Mouse (Mus musculus) A20 (cell line): ENCODE measurements around the gene Nod2.

ENCODE experiments used
- DNase-seq: peaks from one replicate; pipeline ENCODE4 v3.0.0-alpha.2; 2011; ENCODE audit warnings: low read depth, low spot score

Gene Nod2

GRCm38 (mm10) chr8:88646837-88647778, at the start of gene Nod2:
Nod2 (plus strand) TSS chr8:88647315.
- peak; percentile 85 for DNase-seq

- no peak for DNase-seq
Measured at GRCm38 (mm10) chr8:88598578-88598977, 48.5 kb upstream of the Nod2 start.

GRCm38 (mm10) chr8:88599491-88599890, 47.6 kb upstream of the Nod2 start:
- no peak for DNase-seq

- DNase-seq, result no peak
Measured at GRCm38 (mm10) chr8:88603446-88603989, 43.6 kb upstream of the Nod2 start.

GRCm38 (mm10) chr8:88604065-88605038, 42.8 kb upstream of the Nod2 start:
- no peak for DNase-seq

GRCm38 (mm10) chr8:88605361-88606040, 41.6 kb upstream of the Nod2 start:
- DNase-seq, result no peak

GRCm38 (mm10) chr8:88609036-88609435, 38.1 kb upstream of the Nod2 start:
- DNase-seq, result no peak

- no peak for DNase-seq
Measured at GRCm38 (mm10) chr8:88610271-88610670, 36.8 kb upstream of the Nod2 start.

GRCm38 (mm10) chr8:88614981-88615380, 32.1 kb upstream of the Nod2 start:
- no peak for DNase-seq

- no peak for DNase-seq
Measured at GRCm38 (mm10) chr8:88618612-88619011, 28.5 kb upstream of the Nod2 start.

GRCm38 (mm10) chr8:88619513-88619912, 27.6 kb upstream of the Nod2 start:
- peak; percentile 42 for DNase-seq

GRCm38 (mm10) chr8:88620931-88621330, 26.2 kb upstream of the Nod2 start:
- DNase-seq, result no peak

- peak; percentile 45 for DNase-seq
Measured at GRCm38 (mm10) chr8:88621408-88621807, 25.7 kb upstream of the Nod2 start.

GRCm38 (mm10) chr8:88623351-88623750, 23.8 kb upstream of the Nod2 start:
- DNase-seq, result no peak

GRCm38 (mm10) chr8:88624276-88624675, 22.8 kb upstream of the Nod2 start:
- DNase-seq, result no peak

GRCm38 (mm10) chr8:88626433-88626832, 20.7 kb upstream of the Nod2 start:
- peak; percentile 53 for DNase-seq

GRCm38 (mm10) chr8:88626940-88627264, 20.2 kb upstream of the Nod2 start:
- DNase-seq, result no peak

- DNase-seq, result no peak
Measured at GRCm38 (mm10) chr8:88627265-88627991, 19.7 kb upstream of the Nod2 start.

- DNase-seq, result no peak
Measured at GRCm38 (mm10) chr8:88628001-88628774, 18.9 kb upstream of the Nod2 start.

GRCm38 (mm10) chr8:88630225-88630624, 16.9 kb upstream of the Nod2 start:
- no peak for DNase-seq
